Mouse (Mus musculus): ENCODE data around the gene Rsad1. TPM values are rescaled to one million over a fixed set of nuclear protein-coding genes. Genes with fewer than 3 reads are reported as not detected.

Rsad1 gene
- polyA plus RNA-seq, 1 experiment from 2014 or later, result 2.8 TPM

DNA sequence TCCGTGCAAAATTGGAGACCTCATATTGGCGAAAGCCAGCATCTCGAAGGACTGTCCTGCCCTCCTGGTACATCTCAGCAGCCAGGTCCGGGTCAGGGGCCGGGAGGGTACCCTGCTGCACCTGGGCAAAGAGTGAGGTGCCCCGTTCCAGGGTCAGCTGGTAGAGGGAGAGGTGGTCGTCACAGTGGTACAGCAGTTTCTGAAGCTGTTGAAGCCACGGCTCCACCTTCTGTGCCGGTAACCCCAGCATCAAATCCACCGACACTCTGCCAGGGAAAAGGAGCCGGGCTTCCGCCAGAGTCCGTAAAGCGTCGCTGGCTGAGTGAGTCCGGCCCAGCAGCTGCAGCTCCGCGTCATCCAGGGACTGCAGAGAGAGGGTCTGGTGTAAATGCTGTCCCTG, 4.6 kb downstream of the Rsad1 start:
- Histone ChIP-seq H3K4me1 (ENCODE audit: control insufficient read depth, insufficient read depth, low read length) (peaks cover 7% of the 10 kb centered on the region), H3K9ac (ENCODE audit: low read depth, low read length) (no peak overlapping the region), H3K27ac (replicated peaks; ENCODE audit: low read depth, low read length) (no peak overlapping the region), H3K27me3 (replicated peaks; ENCODE audit: control insufficient read depth, insufficient read depth, low read length) (no peaks in the 10 kb centered on the region), H3K4me3 (ENCODE audit: low read depth, low read length) (no peak overlapping the region), H3K4me2 (ENCODE audit: low read depth, low read length) (peak overlapping the region; percentile 18; the same call in 1 of the 2 replicates), H3K9me3 (ENCODE audit: control insufficient read depth, low read length) (no peaks in the 10 kb centered on the region), H3K36me3 (ENCODE audit: control insufficient read depth, insufficient read depth, low read length) (peaks cover 12% of the 10 kb centered on the region; the same call in 1 of the 2 replicates)
- 51% methylated on average over 18 of the region's 18 CpGs for WGBS
- ATAC-seq (ENCODE audit: low read depth) (no peak), DNase-seq (ENCODE audit: low spot score) (no peak)

DNA sequence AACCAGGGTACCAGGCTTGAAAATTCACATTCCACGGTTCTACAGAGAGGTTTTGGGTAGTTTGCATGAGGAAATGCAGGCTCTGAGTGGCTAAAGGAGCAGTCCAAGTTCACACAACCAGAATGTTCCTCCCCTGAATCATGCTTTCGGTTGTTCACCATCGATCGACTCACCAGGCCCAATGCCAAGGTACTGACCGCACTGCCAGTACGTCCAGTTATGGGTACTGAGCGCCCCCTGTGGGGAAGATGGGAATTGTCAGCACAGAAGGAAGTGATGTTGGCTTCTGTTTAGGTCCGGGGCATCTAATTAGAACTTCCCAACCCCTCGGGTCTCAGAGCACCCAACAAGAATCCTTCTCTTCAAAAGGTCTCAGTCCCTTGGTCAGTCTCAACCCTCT, 5.1 kb downstream of the Rsad1 start:
- Histone ChIP-seq H3K27ac (replicated peaks; ENCODE audit: low read depth, low read length) (no peak overlapping the region), H3K4me2 (ENCODE audit: low read depth, low read length) (peak overlapping the region; percentile 18; the same call in 1 of the 2 replicates), H3K4me1 (ENCODE audit: control insufficient read depth, insufficient read depth, low read length) (peaks cover 7% of the 10 kb centered on the region), H3K27me3 (replicated peaks; ENCODE audit: control insufficient read depth, insufficient read depth, low read length) (no peaks in the 10 kb centered on the region), H3K9ac (ENCODE audit: low read depth, low read length) (no peak overlapping the region), H3K9me3 (ENCODE audit: control insufficient read depth, low read length) (no peaks in the 10 kb centered on the region), H3K4me3 (ENCODE audit: low read depth, low read length) (no peak overlapping the region), H3K36me3 (ENCODE audit: control insufficient read depth, insufficient read depth, low read length) (peaks cover 12% of the 10 kb centered on the region; the same call in 1 of the 2 replicates)
- DNase-seq (ENCODE audit: low spot score) (peak; percentile 89), ATAC-seq (ENCODE audit: low read depth) (peak; percentile 20; the same call in 1 of the 2 replicates)
- WGBS, result 26% methylated on average over 9 of the region's 9 CpGs

DNA sequence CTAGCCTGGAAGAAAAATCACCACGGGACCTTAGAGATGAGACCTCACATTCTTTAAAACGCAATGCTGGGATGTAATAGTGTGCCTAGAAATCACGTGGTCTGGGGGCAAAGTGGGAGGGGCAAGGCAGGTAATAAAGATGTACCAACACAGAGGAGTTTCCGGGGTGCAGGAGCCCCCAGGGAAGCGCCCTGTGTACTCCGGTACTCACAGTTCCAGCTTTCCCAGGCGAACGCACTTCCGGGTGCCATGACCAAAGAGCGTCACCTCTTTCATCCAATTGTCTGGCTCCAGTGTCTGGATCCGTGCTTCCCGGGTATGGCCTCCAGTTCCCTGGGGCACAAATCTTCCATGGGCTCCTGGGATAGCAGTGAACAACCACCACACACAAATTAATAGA, 5.7 kb downstream of the Rsad1 start:
- no peaks in the 10 kb centered on the region for H3K27me3 ChIP-seq (replicated peaks; ENCODE audit: control insufficient read depth, insufficient read depth, low read length)
- no peak overlapping the region for H3K27ac ChIP-seq (replicated peaks; ENCODE audit: low read depth, low read length)
- H3K4me1 ChIP-seq (ENCODE audit: control insufficient read depth, insufficient read depth, low read length), result peaks cover 7% of the 10 kb centered on the region
- no peak overlapping the region for H3K4me3 ChIP-seq (ENCODE audit: low read depth, low read length)
- H3K9me3 ChIP-seq (ENCODE audit: control insufficient read depth, low read length), result no peaks in the 10 kb centered on the region
- 79% methylated on average over 12 of the region's 12 CpGs for WGBS
- peaks cover 12% of the 10 kb centered on the region; the same call in 1 of the 2 replicates for H3K36me3 ChIP-seq (ENCODE audit: control insufficient read depth, insufficient read depth, low read length)
- no peak for ATAC-seq (ENCODE audit: low read depth)
- no peak overlapping the region for H3K9ac ChIP-seq (ENCODE audit: low read depth, low read length)
- H3K4me2 ChIP-seq (ENCODE audit: low read depth, low read length), result no peak overlapping the region
- no peak for DNase-seq (ENCODE audit: low spot score)

DNA sequence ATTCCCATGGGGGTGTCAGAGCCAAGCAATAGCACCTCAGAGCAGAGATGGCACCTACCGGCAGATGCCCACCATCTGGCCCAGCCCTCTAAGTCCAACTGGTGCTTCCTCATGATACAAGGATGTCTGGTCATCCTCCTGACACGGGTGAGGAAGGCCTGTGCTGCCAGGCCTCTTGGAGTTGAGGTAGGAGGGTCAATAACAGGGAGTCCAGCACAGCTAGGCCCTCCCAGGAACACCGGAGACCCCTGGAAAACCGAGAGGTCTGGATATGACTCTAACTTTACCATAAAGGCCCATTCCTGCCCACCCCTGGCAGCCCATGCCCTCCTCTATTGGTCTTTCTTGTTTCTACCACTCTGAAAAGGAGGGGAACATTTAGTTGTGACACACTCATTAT, 6.7 kb downstream of the Rsad1 start:
- no peaks in the 10 kb centered on the region for H3K27me3 ChIP-seq (replicated peaks; ENCODE audit: control insufficient read depth, insufficient read depth, low read length)
- DNase-seq (ENCODE audit: low spot score) (no peak), ATAC-seq (ENCODE audit: low read depth) (no peak)
- H3K27ac ChIP-seq (replicated peaks; ENCODE audit: low read depth, low read length), result no peak overlapping the region
- H3K4me3 ChIP-seq (ENCODE audit: low read depth, low read length), result no peak overlapping the region
- 80% methylated on average over 4 of the region's 4 CpGs for WGBS
- H3K4me1 ChIP-seq (ENCODE audit: control insufficient read depth, insufficient read depth, low read length), result 0 out of 2 replicates have a peak, but pooled peaks cover 3% of the 10 kb centered on the region
- no peak overlapping the region for H3K9ac ChIP-seq (ENCODE audit: low read depth, low read length)
- H3K36me3 ChIP-seq (ENCODE audit: control insufficient read depth, insufficient read depth, low read length), result peaks cover 12% of the 10 kb centered on the region; the same call in 1 of the 2 replicates
- no peaks in the 10 kb centered on the region for H3K9me3 ChIP-seq (ENCODE audit: control insufficient read depth, low read length)
- no peak overlapping the region for H3K4me2 ChIP-seq (ENCODE audit: low read depth, low read length)

DNA sequence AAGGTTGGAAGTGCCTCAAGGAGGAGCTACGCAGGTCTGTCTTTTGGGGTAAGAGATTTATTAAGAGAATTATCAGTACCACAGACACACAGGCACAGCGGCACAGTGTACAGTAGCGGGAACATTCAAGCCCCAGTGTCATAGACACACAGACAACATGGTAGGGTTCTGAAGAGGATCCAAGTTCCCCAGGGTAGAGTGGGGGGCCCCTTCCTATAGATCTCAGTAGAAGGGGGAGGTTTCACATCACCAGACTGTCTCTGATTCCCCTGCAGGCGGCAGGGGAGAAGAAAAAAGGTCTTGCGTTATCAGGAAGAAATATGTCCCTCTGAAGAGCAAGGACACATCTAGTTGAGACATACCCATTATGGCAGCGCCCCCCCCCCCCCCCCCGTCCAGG, 9.3 kb downstream of the Rsad1 start:
- Histone ChIP-seq H3K27ac (replicated peaks; ENCODE audit: low read depth, low read length) (no peak overlapping the region), H3K36me3 (ENCODE audit: control insufficient read depth, insufficient read depth, low read length) (peaks cover 12% of the 10 kb centered on the region; the same call in 1 of the 2 replicates), H3K4me3 (ENCODE audit: low read depth, low read length) (no peak overlapping the region), H3K4me1 (ENCODE audit: control insufficient read depth, insufficient read depth, low read length) (0 out of 2 replicates have a peak, but pooled peaks cover 3% of the 10 kb centered on the region), H3K27me3 (replicated peaks; ENCODE audit: control insufficient read depth, insufficient read depth, low read length) (no peaks in the 10 kb centered on the region), H3K9me3 (ENCODE audit: control insufficient read depth, low read length) (no peaks in the 10 kb centered on the region), H3K9ac (ENCODE audit: low read depth, low read length) (no peak overlapping the region), H3K4me2 (ENCODE audit: low read depth, low read length) (no peak overlapping the region)
- DNase-seq (ENCODE audit: low spot score) (no peak), ATAC-seq (ENCODE audit: low read depth) (no peak)
- WGBS, result 80% methylated on average over 7 of the region's 7 CpGs

DNA sequence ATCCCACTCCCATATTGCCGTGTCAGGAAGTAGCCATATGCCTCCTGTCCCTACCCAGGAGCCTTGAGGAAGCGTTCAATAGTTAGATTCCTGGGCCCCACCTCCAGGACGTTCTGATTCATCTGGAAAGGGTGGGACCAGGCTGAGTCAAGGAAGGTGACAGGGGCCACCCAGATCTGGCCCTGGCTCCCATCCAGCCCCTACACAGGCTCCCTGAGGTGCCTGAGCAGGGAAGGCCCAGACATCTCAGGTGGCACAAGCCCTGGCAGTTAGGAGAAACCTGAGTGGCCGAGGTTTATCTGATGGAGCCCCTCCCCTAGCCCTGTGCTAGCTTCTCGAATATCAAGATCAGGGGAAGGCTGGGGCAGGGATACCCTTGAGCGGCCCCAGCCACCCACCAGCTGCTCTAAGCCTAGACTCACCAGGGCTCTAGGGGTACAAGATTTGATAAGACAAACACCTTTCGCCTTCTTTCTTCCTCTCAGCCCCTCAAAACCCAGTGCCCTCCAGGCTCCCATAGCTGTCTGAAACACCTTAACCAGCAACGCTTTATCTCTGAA, 10.2 kb downstream of the Rsad1 start:
- no peak overlapping the region for H3K4me3 ChIP-seq (ENCODE audit: low read depth, low read length)
- H3K9ac ChIP-seq (ENCODE audit: low read depth, low read length), result no peak overlapping the region
- no peaks in the 10 kb centered on the region for H3K27me3 ChIP-seq (replicated peaks; ENCODE audit: control insufficient read depth, insufficient read depth, low read length)
- H3K9me3 ChIP-seq (ENCODE audit: control insufficient read depth, low read length), result no peaks in the 10 kb centered on the region
- DNase-seq (ENCODE audit: low spot score) (no peak), ATAC-seq (ENCODE audit: low read depth) (peak; percentile 73; the same call in 1 of the 2 replicates)
- H3K27ac ChIP-seq (replicated peaks; ENCODE audit: low read depth, low read length), result no peak overlapping the region
- H3K36me3 ChIP-seq (ENCODE audit: control insufficient read depth, insufficient read depth, low read length), result peaks cover 12% of the 10 kb centered on the region; the same call in 1 of the 2 replicates
- H3K4me1 ChIP-seq (ENCODE audit: control insufficient read depth, insufficient read depth, low read length), result 0 out of 2 replicates have a peak, but pooled peaks cover 3% of the 10 kb centered on the region
- no peak overlapping the region for H3K4me2 ChIP-seq (ENCODE audit: low read depth, low read length)
- 48% methylated on average over 8 of the region's 8 CpGs for WGBS

DNA sequence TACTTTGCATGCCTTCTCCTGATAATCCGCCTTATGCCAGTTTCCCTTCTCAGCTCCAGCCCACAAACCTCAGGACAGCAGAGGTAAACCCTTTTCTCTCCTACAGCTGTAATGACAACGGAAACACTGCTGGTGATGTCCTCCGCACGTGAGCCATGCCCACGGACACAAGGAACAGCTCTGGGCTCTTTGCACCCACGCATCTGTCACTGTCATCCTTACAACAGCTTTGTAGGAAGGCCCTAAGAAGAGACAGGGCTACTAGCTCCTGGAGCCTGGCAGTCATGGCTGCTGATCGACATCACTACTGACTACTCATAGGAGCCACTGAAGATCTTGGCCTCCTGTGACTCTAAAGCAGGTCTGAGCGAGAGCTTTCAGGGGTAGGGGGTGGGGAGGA, 15.9 kb downstream of the Rsad1 start:
- no peaks in the 10 kb centered on the region for H3K36me3 ChIP-seq (ENCODE audit: control insufficient read depth, insufficient read depth, low read length)
- no peaks in the 10 kb centered on the region for H3K27me3 ChIP-seq (replicated peaks; ENCODE audit: control insufficient read depth, insufficient read depth, low read length)
- ATAC-seq (ENCODE audit: low read depth), result no peak
- H3K27ac ChIP-seq (replicated peaks; ENCODE audit: low read depth, low read length), result no peak overlapping the region
- no peaks in the 10 kb centered on the region for H3K4me1 ChIP-seq (ENCODE audit: control insufficient read depth, insufficient read depth, low read length)
- DNase-seq (ENCODE audit: low spot score), result no peak
- H3K9ac ChIP-seq (ENCODE audit: low read depth, low read length), result no peak overlapping the region
- no peaks in the 10 kb centered on the region for H3K9me3 ChIP-seq (ENCODE audit: control insufficient read depth, low read length)
- no peak overlapping the region for H3K4me2 ChIP-seq (ENCODE audit: low read depth, low read length)
- no peak overlapping the region for H3K4me3 ChIP-seq (ENCODE audit: low read depth, low read length)
- WGBS, result 76% methylated on average over 8 of the region's 8 CpGs

DNA sequence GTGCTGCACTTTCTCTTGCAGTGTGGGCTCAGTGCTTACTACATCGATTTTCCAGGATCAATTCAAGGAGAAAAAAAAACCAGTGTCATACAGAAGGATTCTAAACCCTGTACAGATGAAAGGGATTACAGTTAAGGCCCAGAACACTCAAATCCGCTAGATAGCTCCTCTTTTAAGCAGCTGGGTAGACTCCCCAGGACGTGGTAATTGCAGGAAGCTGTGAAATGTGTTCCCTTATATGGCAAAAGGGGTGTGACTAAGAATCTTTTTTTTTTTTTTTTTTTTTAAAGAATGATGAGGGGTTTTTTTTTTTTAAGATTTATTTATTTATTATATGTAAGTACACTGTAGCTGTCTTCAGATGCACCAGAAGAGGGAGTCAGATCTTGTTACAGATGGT, 20.2 kb downstream of the Rsad1 start:
- Histone ChIP-seq H3K4me2 (ENCODE audit: low read depth, low read length) (no peak overlapping the region), H3K27ac (replicated peaks; ENCODE audit: low read depth, low read length) (no peak overlapping the region), H3K9ac (ENCODE audit: low read depth, low read length) (no peak overlapping the region), H3K4me1 (ENCODE audit: control insufficient read depth, insufficient read depth, low read length) (no peaks in the 10 kb centered on the region; the same call in 1 of the 2 replicates), H3K36me3 (ENCODE audit: control insufficient read depth, insufficient read depth, low read length) (no peaks in the 10 kb centered on the region), H3K4me3 (ENCODE audit: low read depth, low read length) (no peak overlapping the region), H3K27me3 (replicated peaks; ENCODE audit: control insufficient read depth, insufficient read depth, low read length) (no peaks in the 10 kb centered on the region), H3K9me3 (ENCODE audit: control insufficient read depth, low read length) (no peaks in the 10 kb centered on the region)
- ATAC-seq (ENCODE audit: low read depth), result no peak
- 36% methylated on average over 3 of the region's 3 CpGs for WGBS
- DNase-seq (ENCODE audit: low spot score), result no peak
